Mouse (Mus musculus): ENCODE measurements around the gene Tmem268. TPM values are rescaled to one million over a fixed set of nuclear protein-coding genes. Genes with fewer than 3 reads are reported as not detected.

Tmem268 gene
- polyA plus RNA-seq, 1 experiment from 2014 or later: 7.5 TPM

DNA sequence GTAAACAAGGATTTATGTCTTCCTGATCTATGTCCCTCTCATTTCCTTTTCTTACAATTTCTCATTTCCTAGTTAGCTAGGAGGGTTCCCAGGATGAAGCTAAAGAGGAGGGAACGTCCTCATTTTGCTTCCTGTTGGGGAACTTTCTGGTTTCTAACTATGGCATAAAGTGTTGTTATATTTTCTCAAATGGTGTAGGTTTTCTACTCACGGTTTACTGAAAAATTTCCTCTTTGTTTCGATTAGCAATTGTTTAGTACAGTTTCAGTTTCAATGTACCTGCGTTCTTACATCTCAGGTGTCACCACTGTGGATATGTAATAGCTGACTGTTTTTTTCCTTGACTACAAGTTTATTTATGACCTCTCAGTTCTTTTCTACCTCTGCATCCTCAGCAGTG, 32.0 kb downstream of the Tmem268 start:
- no peak for DNase-seq (ENCODE audit: low spot score)
- Histone ChIP-seq H3K27me3 (ENCODE audit: control insufficient read depth, insufficient read depth, low read length) (no peaks in the 10 kb centered on the region), H3K9ac (replicated peaks; ENCODE audit: low read length) (no peak overlapping the region), H3K9me3 (replicated peaks; ENCODE audit: control insufficient read depth, low read length) (no peaks in the 10 kb centered on the region), H3K4me1 (ENCODE audit: control insufficient read depth, insufficient read depth, low read length) (no peaks in the 10 kb centered on the region), H3K36me3 (replicated peaks; ENCODE audit: control insufficient read depth, insufficient read depth, low read depth, low read length) (no peaks in the 10 kb centered on the region), H3K27ac (replicated peaks; ENCODE audit: low read depth, low read length) (no peak overlapping the region), H3K4me2 (ENCODE audit: low read depth, low read length) (no peak overlapping the region), H3K4me3 (ENCODE audit: low read depth, low read length) (no peak overlapping the region)
- ATAC-seq (replicated peaks; ENCODE audit: insufficient number of reproducible peaks, low FRiP score, low TSS enrichment, low read depth): no peak
- 80% methylated on average over 4 of the region's 4 CpGs for WGBS

DNA sequence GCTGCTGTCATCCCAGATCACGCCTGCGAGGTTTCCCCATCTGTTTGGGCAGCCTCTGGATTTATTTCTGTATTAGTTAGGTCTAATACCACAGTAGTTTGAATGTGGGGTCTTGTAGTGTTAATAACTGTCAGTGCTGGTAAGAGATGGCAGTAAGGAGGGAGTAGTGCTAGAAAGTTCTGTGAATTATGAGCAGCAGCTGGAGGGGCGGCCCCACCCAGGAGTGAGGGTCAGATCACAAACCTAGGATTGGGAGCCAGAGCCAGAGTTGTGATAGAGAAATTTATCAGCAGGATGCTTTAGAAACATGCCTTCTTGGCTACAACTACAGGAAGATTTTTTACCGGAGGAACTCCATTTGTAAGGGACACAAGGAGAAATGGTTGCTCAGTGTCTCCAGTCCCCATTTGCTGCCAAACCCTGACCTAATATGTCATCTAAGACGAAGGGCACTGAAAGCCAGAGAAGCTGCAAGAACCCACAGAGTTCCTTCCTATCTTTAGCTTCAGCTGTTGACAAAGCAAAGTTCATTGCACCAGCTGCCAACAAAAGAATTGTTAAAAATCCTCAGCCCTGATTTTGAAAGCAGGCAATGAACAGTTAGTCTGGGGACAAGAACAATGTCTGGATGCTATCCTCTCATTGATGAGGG, 36.0 kb downstream of the Tmem268 start:
- Histone ChIP-seq H3K27me3 (ENCODE audit: control insufficient read depth, insufficient read depth, low read length) (no peaks in the 10 kb centered on the region), H3K9ac (replicated peaks; ENCODE audit: low read length) (no peak overlapping the region), H3K4me2 (ENCODE audit: low read depth, low read length) (no peak overlapping the region), H3K36me3 (replicated peaks; ENCODE audit: control insufficient read depth, insufficient read depth, low read depth, low read length) (no peaks in the 10 kb centered on the region), H3K4me1 (ENCODE audit: control insufficient read depth, insufficient read depth, low read length) (no peaks in the 10 kb centered on the region), H3K4me3 (ENCODE audit: low read depth, low read length) (no peak overlapping the region), H3K9me3 (replicated peaks; ENCODE audit: control insufficient read depth, low read length) (no peaks in the 10 kb centered on the region), H3K27ac (replicated peaks; ENCODE audit: low read depth, low read length) (no peak overlapping the region)
- ATAC-seq (replicated peaks; ENCODE audit: insufficient number of reproducible peaks, low FRiP score, low TSS enrichment, low read depth) (no peak), DNase-seq (ENCODE audit: low spot score) (no peak)
- 81% methylated on average over 5 of the region's 5 CpGs for WGBS

- ATAC-seq (replicated peaks; ENCODE audit: insufficient number of reproducible peaks, low FRiP score, low TSS enrichment, low read depth) (no peak), DNase-seq (ENCODE audit: low spot score) (no peak)
- H3K4me3 ChIP-seq (ENCODE audit: low read depth, low read length): no peak overlapping the region
- H3K9ac ChIP-seq (replicated peaks; ENCODE audit: low read length): no peak overlapping the region
- no peaks in the 10 kb centered on the region for H3K9me3 ChIP-seq (replicated peaks; ENCODE audit: control insufficient read depth, low read length)
- no peaks in the 10 kb centered on the region for H3K4me1 ChIP-seq (ENCODE audit: control insufficient read depth, insufficient read depth, low read length)
- H3K27me3 ChIP-seq (ENCODE audit: control insufficient read depth, insufficient read depth, low read length): no peaks in the 10 kb centered on the region
- H3K27ac ChIP-seq (replicated peaks; ENCODE audit: low read depth, low read length): no peak overlapping the region
- no peak overlapping the region for H3K4me2 ChIP-seq (ENCODE audit: low read depth, low read length)
- H3K36me3 ChIP-seq (replicated peaks; ENCODE audit: control insufficient read depth, insufficient read depth, low read depth, low read length): no peaks in the 10 kb centered on the region
- WGBS: 76% methylated on average over 10 of the region's 10 CpGs
Measured at GRCm38 (mm10) chr4:63595259-63595658, 36.7 kb downstream of the Tmem268 start.

GRCm38 (mm10) chr4:63596010-63596409, 37.4 kb downstream of the Tmem268 start:
- WGBS: 97% methylated on average over 4 of the region's 4 CpGs
- no peak overlapping the region for H3K27ac ChIP-seq (replicated peaks; ENCODE audit: low read depth, low read length)
- H3K4me1 ChIP-seq (ENCODE audit: control insufficient read depth, insufficient read depth, low read length): no peaks in the 10 kb centered on the region
- H3K27me3 ChIP-seq (ENCODE audit: control insufficient read depth, insufficient read depth, low read length): no peaks in the 10 kb centered on the region
- H3K9me3 ChIP-seq (replicated peaks; ENCODE audit: control insufficient read depth, low read length): no peaks in the 10 kb centered on the region
- H3K4me2 ChIP-seq (ENCODE audit: low read depth, low read length): no peak overlapping the region
- H3K36me3 ChIP-seq (replicated peaks; ENCODE audit: control insufficient read depth, insufficient read depth, low read depth, low read length): no peaks in the 10 kb centered on the region
- no peak for DNase-seq (ENCODE audit: low spot score)
- H3K4me3 ChIP-seq (ENCODE audit: low read depth, low read length): no peak overlapping the region
- no peak overlapping the region for H3K9ac ChIP-seq (replicated peaks; ENCODE audit: low read length)
- no peak for ATAC-seq (replicated peaks; ENCODE audit: insufficient number of reproducible peaks, low FRiP score, low TSS enrichment, low read depth)

DNA sequence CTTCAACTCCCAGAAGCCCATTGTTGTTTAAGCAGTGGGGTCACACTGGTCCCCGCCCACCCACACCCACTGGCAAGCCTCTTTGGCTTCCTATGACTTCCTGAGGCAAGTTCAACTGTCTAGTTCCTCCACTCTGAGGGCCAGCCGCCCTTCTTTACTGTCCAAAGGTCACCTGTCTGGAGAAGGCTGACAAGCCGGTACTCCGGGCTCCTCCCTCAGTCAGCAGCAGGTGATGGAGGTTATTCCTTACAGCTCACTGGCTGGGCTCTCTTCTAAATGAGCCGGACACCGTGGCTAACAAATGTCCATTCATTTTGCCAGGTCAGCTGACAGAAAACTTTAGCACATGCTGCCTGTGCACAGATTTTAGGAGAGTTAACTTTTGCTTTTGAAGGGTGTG, 42.2 kb downstream of the Tmem268 start:
- Histone ChIP-seq H3K4me2 (ENCODE audit: low read depth, low read length) (no peak overlapping the region), H3K27ac (replicated peaks; ENCODE audit: low read depth, low read length) (no peak overlapping the region), H3K9ac (replicated peaks; ENCODE audit: low read length) (no peak overlapping the region), H3K9me3 (replicated peaks; ENCODE audit: control insufficient read depth, low read length) (no peaks in the 10 kb centered on the region), H3K4me1 (ENCODE audit: control insufficient read depth, insufficient read depth, low read length) (no peaks in the 10 kb centered on the region), H3K27me3 (ENCODE audit: control insufficient read depth, insufficient read depth, low read length) (no peaks in the 10 kb centered on the region), H3K4me3 (ENCODE audit: low read depth, low read length) (no peak overlapping the region), H3K36me3 (replicated peaks; ENCODE audit: control insufficient read depth, insufficient read depth, low read depth, low read length) (no peaks in the 10 kb centered on the region)
- WGBS: 89% methylated on average over 6 of the region's 6 CpGs
- DNase-seq (ENCODE audit: low spot score) (no peak), ATAC-seq (replicated peaks; ENCODE audit: insufficient number of reproducible peaks, low FRiP score, low TSS enrichment, low read depth) (no peak)

DNA sequence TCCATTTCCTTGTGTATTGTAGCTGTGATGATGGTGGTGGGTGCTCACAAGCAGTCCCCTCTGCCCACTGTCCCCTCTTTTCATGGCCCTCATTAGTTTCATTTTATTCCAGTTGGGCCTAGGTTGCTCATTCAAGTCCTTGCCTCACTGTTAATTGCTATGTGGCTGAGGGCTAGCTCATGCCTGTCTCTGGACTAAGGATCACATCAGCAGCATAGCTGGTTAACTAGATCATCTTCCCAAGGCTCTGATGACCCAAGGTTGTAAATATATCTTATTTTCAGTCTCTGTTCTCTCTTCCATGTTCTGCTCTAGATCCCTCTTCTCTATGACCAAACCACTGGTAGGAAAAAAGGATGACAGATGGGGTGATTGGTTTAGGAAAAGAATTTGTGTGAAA, 42.7 kb downstream of the Tmem268 start:
- Histone ChIP-seq H3K9ac (replicated peaks; ENCODE audit: low read length) (no peak overlapping the region), H3K9me3 (replicated peaks; ENCODE audit: control insufficient read depth, low read length) (no peaks in the 10 kb centered on the region), H3K4me2 (ENCODE audit: low read depth, low read length) (no peak overlapping the region), H3K27ac (replicated peaks; ENCODE audit: low read depth, low read length) (no peak overlapping the region), H3K36me3 (replicated peaks; ENCODE audit: control insufficient read depth, insufficient read depth, low read depth, low read length) (no peaks in the 10 kb centered on the region), H3K4me1 (ENCODE audit: control insufficient read depth, insufficient read depth, low read length) (no peaks in the 10 kb centered on the region), H3K4me3 (ENCODE audit: low read depth, low read length) (no peak overlapping the region), H3K27me3 (ENCODE audit: control insufficient read depth, insufficient read depth, low read length) (no peaks in the 10 kb centered on the region)
- no peak for DNase-seq (ENCODE audit: low spot score)
- no peak for ATAC-seq (replicated peaks; ENCODE audit: insufficient number of reproducible peaks, low FRiP score, low TSS enrichment, low read depth)

DNA sequence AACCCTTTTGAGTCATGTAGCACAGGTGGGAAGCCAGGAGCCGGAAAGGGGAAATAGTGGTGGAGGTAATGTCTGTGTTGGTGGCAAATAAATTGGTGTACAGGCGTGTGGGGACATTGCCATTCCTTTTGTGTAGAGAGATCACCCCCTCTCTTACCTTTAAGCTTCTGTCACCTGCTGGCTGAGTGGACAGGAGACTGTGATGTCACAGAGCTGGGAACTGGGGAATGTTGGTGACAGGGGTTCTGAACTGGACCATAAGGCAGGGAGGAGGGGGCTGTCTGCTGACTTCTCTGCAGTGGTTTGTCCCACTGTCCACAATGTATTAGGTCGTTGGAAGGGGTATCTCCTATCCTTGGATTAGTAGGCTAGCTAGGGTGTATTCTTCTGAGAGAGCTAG, 46.4 kb downstream of the Tmem268 start, which contains the start of gene Gm11213:
Gene Gm11213, minus strand, starts transcription at position 317 of the 400 bp plus-strand sequence.
- Histone ChIP-seq H3K9ac (replicated peaks; ENCODE audit: low read length) (no peak within 1 kb of the TSS), H3K4me1 (ENCODE audit: control insufficient read depth, insufficient read depth, low read length) (no peaks in the 10 kb centered on the region), H3K9me3 (replicated peaks; ENCODE audit: control insufficient read depth, low read length) (no peaks in the 10 kb centered on the region), H3K27ac (replicated peaks; ENCODE audit: low read depth, low read length) (no peak within 1 kb of the TSS), H3K4me2 (ENCODE audit: low read depth, low read length) (no peak within 1 kb of the TSS), H3K36me3 (replicated peaks; ENCODE audit: control insufficient read depth, insufficient read depth, low read depth, low read length) (no peaks in the 10 kb centered on the region), H3K27me3 (ENCODE audit: control insufficient read depth, insufficient read depth, low read length) (no peaks in the 10 kb centered on the region), H3K4me3 (ENCODE audit: low read depth, low read length) (no peak within 1 kb of the TSS)
- ATAC-seq (replicated peaks; ENCODE audit: insufficient number of reproducible peaks, low FRiP score, low TSS enrichment, low read depth): no peak
- WGBS: 68% methylated on average over 3 of the region's 3 CpGs
- no peak for DNase-seq (ENCODE audit: low spot score)

- Histone ChIP-seq H3K4me1 (ENCODE audit: control insufficient read depth, insufficient read depth, low read length) (no peaks in the 10 kb centered on the region), H3K27me3 (ENCODE audit: control insufficient read depth, insufficient read depth, low read length) (no peaks in the 10 kb centered on the region), H3K27ac (replicated peaks; ENCODE audit: low read depth, low read length) (no peak overlapping the region), H3K9me3 (replicated peaks; ENCODE audit: control insufficient read depth, low read length) (no peaks in the 10 kb centered on the region), H3K4me3 (ENCODE audit: low read depth, low read length) (no peak overlapping the region), H3K4me2 (ENCODE audit: low read depth, low read length) (no peak overlapping the region), H3K9ac (replicated peaks; ENCODE audit: low read length) (no peak overlapping the region), H3K36me3 (replicated peaks; ENCODE audit: control insufficient read depth, insufficient read depth, low read depth, low read length) (no peaks in the 10 kb centered on the region)
- ATAC-seq (replicated peaks; ENCODE audit: insufficient number of reproducible peaks, low FRiP score, low TSS enrichment, low read depth): no peak
- WGBS: 90% methylated on average over 3 of the region's 3 CpGs
- no peak for DNase-seq (ENCODE audit: low spot score)
Measured at GRCm38 (mm10) chr4:63605545-63605944, 47.0 kb downstream of the Tmem268 start.
